Mouse (Mus musculus): ENCODE data around the gene Lrrc10b. TPM values are rescaled to one million over a fixed set of nuclear protein-coding genes. Genes with fewer than 3 reads are reported as not detected.

The Lrrc10b gene
- total and polyA plus RNA-seq, 2 experiments from 2014 or later = 2.0 to 6.8 TPM

DNA sequence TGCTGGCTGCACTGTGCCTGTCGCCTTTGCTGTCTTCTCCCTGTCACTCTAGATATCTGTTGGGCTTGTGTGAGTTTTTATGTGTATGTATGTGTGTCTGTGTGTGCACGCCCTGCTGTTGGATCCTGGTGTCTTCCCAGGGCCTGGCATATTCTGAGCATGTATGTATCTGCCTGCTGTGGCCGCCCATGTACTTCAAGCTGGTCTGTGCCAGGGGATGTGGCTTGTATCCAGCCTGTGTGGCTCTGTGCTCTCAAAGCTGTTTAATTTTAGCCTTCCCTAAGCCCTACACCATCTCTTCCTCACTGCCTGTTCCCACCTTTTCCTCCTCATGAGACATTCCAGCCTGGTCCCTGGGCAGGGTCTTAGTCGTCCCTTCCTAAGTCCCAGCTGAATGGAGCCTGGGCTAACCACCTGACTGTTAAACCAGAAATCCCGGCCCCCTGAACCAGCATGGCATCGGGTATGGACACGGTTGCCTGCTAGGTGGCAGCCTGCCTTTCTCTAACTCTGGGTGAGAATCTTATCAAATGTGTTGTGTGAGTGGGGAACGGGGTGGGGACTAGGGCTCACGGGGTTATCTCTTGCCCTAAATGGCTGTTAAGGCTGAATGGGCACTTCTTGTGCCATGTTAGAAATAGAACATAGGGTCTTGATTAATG lies 23.3 kb downstream of the Lrrc10b start:
- no peaks in the 10 kb centered on the region for H3K36me3 ChIP-seq (ENCODE audit: insufficient read depth, low read length)
- no peak overlapping the region for H3K9ac ChIP-seq (replicated peaks; ENCODE audit: low read length)
- H3K27me3 ChIP-seq (ENCODE audit: insufficient read depth, low read length) = no peaks in the 10 kb centered on the region
- ATAC-seq (no peak), DNase-seq (ENCODE audit: low spot score) (no peak)
- H3K9me3 ChIP-seq (ENCODE audit: low read length) = no peaks in the 10 kb centered on the region
- H3K27ac ChIP-seq = no peak overlapping the region
- 59% methylated on average over 9 of the region's 9 CpGs for WGBS
- no peak overlapping the region for H3K4me3 ChIP-seq (ENCODE audit: low read length)
- H3K4me1 ChIP-seq (ENCODE audit: insufficient read depth, low read length) = peaks cover 7% of the 10 kb centered on the region; the same call in 1 of the 2 replicates
- H3K4me2 ChIP-seq (ENCODE audit: low read depth, low read length) = no peak overlapping the region
- no peak for TF ChIP-seq CTCF (IDR thresholded peaks at IDR 0.05; ENCODE audit: low read depth)

DNA sequence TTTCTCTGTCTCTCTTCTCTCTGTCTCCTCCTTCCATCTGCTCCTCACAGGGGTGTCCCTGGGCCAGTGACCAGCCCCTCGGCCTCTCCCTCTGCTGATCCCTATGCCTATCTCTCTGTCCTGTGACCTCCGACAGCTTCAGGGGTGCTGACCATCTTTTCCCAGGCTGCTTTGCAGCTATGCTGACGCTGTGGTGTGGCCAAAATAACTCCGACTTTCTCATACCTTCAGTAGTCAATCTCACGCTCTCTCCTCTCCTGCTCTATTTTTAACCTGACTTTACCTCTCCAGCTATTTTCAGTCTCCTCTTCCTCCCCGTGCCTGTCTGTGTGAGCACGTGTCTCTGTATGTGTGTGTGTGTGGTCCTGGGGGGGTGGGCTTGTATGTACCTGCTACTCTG lies 24.0 kb downstream of the Lrrc10b start:
- Histone ChIP-seq H3K4me2 (ENCODE audit: low read depth, low read length) (no peak overlapping the region), H3K4me1 (ENCODE audit: insufficient read depth, low read length) (peaks cover 7% of the 10 kb centered on the region; the same call in 1 of the 2 replicates), H3K36me3 (ENCODE audit: insufficient read depth, low read length) (no peaks in the 10 kb centered on the region), H3K4me3 (ENCODE audit: low read length) (no peak overlapping the region), H3K9me3 (ENCODE audit: low read length) (no peaks in the 10 kb centered on the region), H3K27ac (no peak overlapping the region), H3K9ac (replicated peaks; ENCODE audit: low read length) (no peak overlapping the region), H3K27me3 (ENCODE audit: insufficient read depth, low read length) (no peaks in the 10 kb centered on the region)
- 79% methylated on average over 7 of the region's 7 CpGs for WGBS
- DNase-seq (ENCODE audit: low spot score) (no peak), ATAC-seq (no peak)
- TF ChIP-seq CTCF (IDR thresholded peaks at IDR 0.05; ENCODE audit: low read depth) = no peak

DNA sequence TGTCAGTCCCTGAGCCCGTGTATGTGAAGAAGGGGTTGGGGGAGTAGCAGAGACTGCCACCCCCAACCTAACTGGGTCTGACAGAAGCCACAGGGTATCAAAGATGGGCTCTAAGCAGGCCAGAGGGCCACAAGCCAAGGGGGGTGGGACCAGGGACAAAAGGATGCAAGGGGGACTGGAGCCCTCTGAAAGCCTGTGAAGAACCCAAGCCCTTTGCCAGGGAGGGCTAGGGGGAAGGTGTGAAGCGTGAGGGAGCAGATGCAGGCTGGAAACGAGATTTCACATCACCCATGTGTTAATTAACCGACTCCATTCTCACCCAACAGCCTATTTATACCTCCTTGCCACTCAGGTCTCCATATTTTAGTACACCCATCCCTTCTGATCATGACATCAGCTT lies 25.4 kb downstream of the Lrrc10b start:
- H3K4me1 ChIP-seq (ENCODE audit: insufficient read depth, low read length) = peaks cover 7% of the 10 kb centered on the region; the same call in 1 of the 2 replicates
- H3K4me3 ChIP-seq (ENCODE audit: low read length) = no peak overlapping the region
- no peak for ATAC-seq
- 31% methylated on average over 4 of the region's 4 CpGs for WGBS
- DNase-seq (ENCODE audit: low spot score) = no peak
- H3K36me3 ChIP-seq (ENCODE audit: insufficient read depth, low read length) = no peaks in the 10 kb centered on the region
- H3K9ac ChIP-seq (replicated peaks; ENCODE audit: low read length) = no peak overlapping the region
- no peak overlapping the region for H3K4me2 ChIP-seq (ENCODE audit: low read depth, low read length)
- H3K27ac ChIP-seq = no peak overlapping the region
- no peaks in the 10 kb centered on the region for H3K27me3 ChIP-seq (ENCODE audit: insufficient read depth, low read length)
- no peak for TF ChIP-seq CTCF (IDR thresholded peaks at IDR 0.05; ENCODE audit: low read depth)
- no peaks in the 10 kb centered on the region for H3K9me3 ChIP-seq (ENCODE audit: low read length)

DNA sequence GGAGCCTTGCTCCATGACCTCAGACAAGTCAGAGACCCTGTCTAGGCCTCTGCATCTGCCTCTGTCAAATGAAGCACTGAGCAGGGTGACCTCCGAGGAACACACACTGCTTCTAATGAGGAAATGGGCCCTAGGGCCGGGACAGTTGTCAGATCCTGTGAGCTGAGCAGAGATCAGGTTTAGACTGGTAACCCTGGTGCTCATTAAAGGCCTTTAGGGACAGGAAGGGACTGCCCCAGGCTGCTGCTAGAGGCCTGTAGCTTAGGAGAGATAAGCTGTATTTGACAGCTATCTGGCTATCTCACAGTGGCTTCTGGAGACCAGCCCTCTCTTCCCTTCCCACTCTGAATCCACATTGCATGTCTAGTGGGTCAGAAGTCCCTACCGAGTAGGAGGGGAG lies 25.9 kb downstream of the Lrrc10b start:
- H3K4me3 ChIP-seq (ENCODE audit: low read length) = no peak overlapping the region
- no peaks in the 10 kb centered on the region for H3K9me3 ChIP-seq (ENCODE audit: low read length)
- DNase-seq (ENCODE audit: low spot score) (no peak), ATAC-seq (no peak)
- no peak overlapping the region for H3K27ac ChIP-seq
- H3K4me2 ChIP-seq (ENCODE audit: low read depth, low read length) = no peak overlapping the region
- H3K27me3 ChIP-seq (ENCODE audit: insufficient read depth, low read length) = no peaks in the 10 kb centered on the region
- no peak for TF ChIP-seq CTCF (IDR thresholded peaks at IDR 0.05; ENCODE audit: low read depth)
- H3K4me1 ChIP-seq (ENCODE audit: insufficient read depth, low read length) = peaks cover 7% of the 10 kb centered on the region; the same call in 1 of the 2 replicates
- H3K36me3 ChIP-seq (ENCODE audit: insufficient read depth, low read length) = no peaks in the 10 kb centered on the region
- H3K9ac ChIP-seq (replicated peaks; ENCODE audit: low read length) = no peak overlapping the region
- WGBS = 56% methylated on average over 3 of the region's 3 CpGs

DNA sequence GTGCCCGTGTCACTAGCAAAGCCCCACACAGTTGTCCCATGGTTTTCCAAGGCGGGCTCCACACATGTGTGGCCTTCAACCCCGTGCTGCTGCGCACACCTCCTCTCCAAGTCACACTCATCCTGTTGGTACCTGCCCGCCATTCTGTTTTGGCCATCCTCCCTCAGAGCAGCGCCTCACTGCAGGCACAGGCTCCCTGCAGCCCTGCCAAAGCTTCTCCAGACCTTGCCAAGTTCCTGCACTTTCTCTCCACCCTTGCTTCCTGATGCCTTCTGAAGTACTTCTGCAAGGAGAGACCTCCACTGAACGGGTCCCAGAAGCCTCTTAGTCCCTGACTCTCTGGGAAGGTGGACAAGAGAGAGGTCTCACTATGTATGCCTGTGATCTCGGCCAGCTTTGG lies 27.9 kb downstream of the Lrrc10b start:
- Histone ChIP-seq H3K27me3 (ENCODE audit: insufficient read depth, low read length) (no peaks in the 10 kb centered on the region), H3K27ac (no peak overlapping the region), H3K4me3 (ENCODE audit: low read length) (no peak overlapping the region), H3K9me3 (ENCODE audit: low read length) (no peaks in the 10 kb centered on the region), H3K4me1 (ENCODE audit: insufficient read depth, low read length) (peaks cover 11% of the 10 kb centered on the region; the same call in 1 of the 2 replicates), H3K9ac (replicated peaks; ENCODE audit: low read length) (no peak overlapping the region), H3K36me3 (ENCODE audit: insufficient read depth, low read length) (no peaks in the 10 kb centered on the region), H3K4me2 (ENCODE audit: low read depth, low read length) (no peak overlapping the region)
- 84% methylated on average over 8 of the region's 8 CpGs for WGBS
- ATAC-seq (no peak), DNase-seq (ENCODE audit: low spot score) (no peak)
- no peak for TF ChIP-seq CTCF (IDR thresholded peaks at IDR 0.05; ENCODE audit: low read depth)

DNA sequence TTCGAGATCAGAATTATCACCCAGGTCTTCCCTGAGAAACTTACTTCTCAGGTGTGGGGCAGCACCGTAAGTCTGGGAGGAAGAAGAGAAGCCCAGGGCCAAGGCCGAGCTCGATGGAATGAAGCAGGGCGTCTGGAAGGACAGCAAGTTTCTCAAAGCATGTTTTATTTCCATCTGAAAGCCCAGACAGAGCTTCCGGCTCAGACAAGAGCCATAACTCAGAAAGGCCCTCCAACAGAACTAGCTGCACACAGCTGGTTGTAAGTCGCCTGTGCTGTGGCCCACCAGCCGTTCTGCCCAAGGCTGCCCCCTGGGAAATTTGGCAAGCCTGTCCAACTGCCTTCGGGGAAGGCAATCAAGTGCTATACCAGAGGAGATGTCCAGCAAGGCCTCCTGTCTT lies 29.8 kb downstream of the Lrrc10b start:
- Histone ChIP-seq H3K9me3 (ENCODE audit: low read length) (no peaks in the 10 kb centered on the region), H3K4me1 (ENCODE audit: insufficient read depth, low read length) (peaks cover 11% of the 10 kb centered on the region; the same call in 1 of the 2 replicates), H3K36me3 (ENCODE audit: insufficient read depth, low read length) (no peaks in the 10 kb centered on the region), H3K27me3 (ENCODE audit: insufficient read depth, low read length) (no peaks in the 10 kb centered on the region), H3K9ac (replicated peaks; ENCODE audit: low read length) (no peak overlapping the region), H3K27ac (no peak overlapping the region), H3K4me3 (ENCODE audit: low read length) (no peak overlapping the region), H3K4me2 (ENCODE audit: low read depth, low read length) (no peak overlapping the region)
- no peak for TF ChIP-seq CTCF (IDR thresholded peaks at IDR 0.05; ENCODE audit: low read depth)
- ATAC-seq (no peak), DNase-seq (ENCODE audit: low spot score) (peak; percentile 7)
- WGBS = 71% methylated on average over 9 of the region's 9 CpGs

DNA sequence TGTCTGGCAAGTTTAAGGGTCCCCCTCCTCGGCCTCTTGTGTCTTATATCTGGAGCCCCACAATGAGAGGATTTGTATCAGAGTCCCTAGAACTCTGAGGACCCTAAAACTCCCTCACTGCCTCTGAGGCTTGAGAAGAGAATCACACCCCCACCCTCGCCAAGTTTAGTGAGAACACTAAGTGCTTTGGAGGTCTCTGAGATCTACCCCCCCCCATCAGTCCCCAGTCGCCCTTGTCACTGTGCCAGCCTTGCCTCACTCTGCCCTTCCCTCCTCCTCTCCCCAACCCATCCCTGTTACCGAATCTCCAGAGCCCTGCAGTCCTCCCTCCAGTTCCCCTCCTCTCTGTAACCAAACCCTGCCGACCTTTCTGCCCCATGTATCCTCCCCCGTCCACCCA lies 30.5 kb downstream of the Lrrc10b start:
- 40% methylated on average over 6 of the region's 6 CpGs for WGBS
- no peaks in the 10 kb centered on the region for H3K36me3 ChIP-seq (ENCODE audit: insufficient read depth, low read length)
- no peak overlapping the region for H3K9ac ChIP-seq (replicated peaks; ENCODE audit: low read length)
- H3K9me3 ChIP-seq (ENCODE audit: low read length) = no peaks in the 10 kb centered on the region
- H3K4me1 ChIP-seq (ENCODE audit: insufficient read depth, low read length) = peaks cover 11% of the 10 kb centered on the region; the same call in 1 of the 2 replicates
- H3K27me3 ChIP-seq (ENCODE audit: insufficient read depth, low read length) = no peaks in the 10 kb centered on the region
- no peak for TF ChIP-seq CTCF (IDR thresholded peaks at IDR 0.05; ENCODE audit: low read depth)
- H3K27ac ChIP-seq = no peak overlapping the region
- no peak overlapping the region for H3K4me3 ChIP-seq (ENCODE audit: low read length)
- H3K4me2 ChIP-seq (ENCODE audit: low read depth, low read length) = no peak overlapping the region
- peak; percentile 6 for DNase-seq (ENCODE audit: low spot score)
- ATAC-seq = no peak

Measured in hindbrain, postnatal 0 days (tissue).